Mouse (Mus musculus): Measurements from ENCODE around the gene Pacsin2.

DNA sequence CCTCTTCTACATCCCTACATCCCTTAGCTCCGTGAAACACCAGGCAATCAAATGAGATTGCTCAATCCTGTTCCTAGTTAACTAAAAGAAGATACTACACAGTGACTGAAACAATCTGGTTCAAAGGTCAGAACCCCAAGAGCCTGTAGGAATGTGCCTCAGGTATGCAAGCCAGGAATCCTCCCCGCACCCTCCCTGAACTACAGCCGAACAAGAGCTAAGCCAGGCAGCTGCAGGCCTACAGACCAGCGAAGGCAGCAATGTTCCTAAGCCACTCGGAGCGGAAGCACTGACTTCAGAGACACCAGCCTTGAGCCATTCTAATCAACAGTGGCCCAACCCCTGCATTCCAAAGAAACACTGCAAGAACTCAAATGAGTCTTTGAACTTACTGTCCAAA, 20.0 kb downstream of the Pacsin2 start:
- no peak for TF ChIP-seq POLR2A (IDR thresholded peaks at IDR 0.05; ENCODE audit: low read depth, low read length)
- TF ChIP-seq CTCF (IDR thresholded peaks at IDR 0.05; ENCODE audit: extremely low read depth, insufficient read length, insufficient replicate concordance, low read depth, low read length) = no peak
